Mouse (Mus musculus) heart, adult 2 months (tissue): Measurements from ENCODE around the gene Syt16.

Experiments used
- CTCF ChIP-seq: fragments of 200-600 bp; IDR thresholded peaks from 2 replicates; pipeline ENCODE4 v1.8.1; 2022; ENCODE audit warnings: antibody characterized with exemption, mild to moderate bottlenecking, moderate library complexity
- POLR2A ChIP-seq: fragments of 200-500 bp; IDR thresholded peaks from 2 replicates; pipeline ENCODE4 v1.6.1; 2011; ENCODE audit warnings: mild to moderate bottlenecking, low read depth, low read length, control low read depth; ENCODE audit not compliant: insufficient read depth

DNA sequence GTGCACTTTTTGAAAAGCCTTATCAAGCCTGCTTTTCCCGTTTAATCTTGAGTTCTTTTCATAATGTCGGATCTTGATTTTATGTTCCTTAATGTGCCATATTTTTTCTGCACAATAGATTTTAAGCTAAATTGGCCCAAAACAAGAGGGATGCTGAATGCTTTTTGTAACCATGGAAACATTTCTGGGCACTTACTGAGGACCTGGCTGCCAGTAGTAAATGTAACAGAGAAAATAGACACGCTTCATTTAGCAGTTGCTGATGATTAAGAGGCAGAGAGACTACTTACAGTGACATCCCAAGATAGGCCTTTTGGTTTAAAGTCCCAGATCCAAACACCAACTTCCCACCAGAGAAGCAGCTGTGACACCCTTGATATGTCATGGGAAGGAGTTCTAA, 176.4 kb downstream of the Syt16 start:
- TF ChIP-seq CTCF, result no peak
- no peak for TF ChIP-seq POLR2A
